Mouse (Mus musculus): ENCODE measurements around the gene Adcy4. TPM values are rescaled to one million over a fixed set of nuclear protein-coding genes. Genes with fewer than 3 reads are reported as not detected.

Adcy4 gene
- polyA plus RNA-seq, 1 experiment from 2014 or later: 8.9 TPM

GRCm38 (mm10) chr14:55747051-55747847, 36.6 kb downstream of the Adcy4 start:
- WGBS: 91% methylated on average over 10 of the region's 10 CpGs
- Histone ChIP-seq H3K4me3 (ENCODE audit: low read depth, low read length) (no peak overlapping the region), H3K4me2 (ENCODE audit: low read depth) (no peak overlapping the region), H3K4me1 (ENCODE audit: control insufficient read depth, insufficient read depth, low read length) (peaks cover 12% of the 10 kb centered on the region), H3K27ac (ENCODE audit: low read depth, low read length) (no peak overlapping the region), H3K9me3 (ENCODE audit: control insufficient read depth, low read length) (no peaks in the 10 kb centered on the region), H3K36me3 (ENCODE audit: control insufficient read depth, insufficient read depth, low read length) (peaks cover 9% of the 10 kb centered on the region), H3K27me3 (ENCODE audit: control insufficient read depth, insufficient read depth, low read length) (no peaks in the 10 kb centered on the region), H3K9ac (ENCODE audit: low read length) (no peak overlapping the region)
- DNase-seq (ENCODE audit: low spot score) (no peak), ATAC-seq (ENCODE audit: insufficient read depth, low FRiP score, low TSS enrichment) (no peak)

GRCm38 (mm10) chr14:55745861-55746237, 38.0 kb downstream of the Adcy4 start:
- no peak for DNase-seq (ENCODE audit: low spot score)
- H3K27me3 ChIP-seq (ENCODE audit: control insufficient read depth, insufficient read depth, low read length): no peaks in the 10 kb centered on the region
- peak overlapping the region; percentile 93 for H3K4me2 ChIP-seq (ENCODE audit: low read depth)
- H3K9ac ChIP-seq (ENCODE audit: low read length): peak overlapping the region; percentile 79
- WGBS: 1% methylated on average over 31 of the region's 31 CpGs
- 0 out of 2 replicates have a peak overlapping the region, but pooled peaks have one; percentile 53 for H3K27ac ChIP-seq (ENCODE audit: low read depth, low read length)
- peak overlapping the region; percentile 90 for H3K4me3 ChIP-seq (ENCODE audit: low read depth, low read length)
- H3K9me3 ChIP-seq (ENCODE audit: control insufficient read depth, low read length): no peaks in the 10 kb centered on the region
- ATAC-seq (ENCODE audit: insufficient read depth, low FRiP score, low TSS enrichment): no peak
- H3K36me3 ChIP-seq (ENCODE audit: control insufficient read depth, insufficient read depth, low read length): peaks cover 6% of the 10 kb centered on the region
- H3K4me1 ChIP-seq (ENCODE audit: control insufficient read depth, insufficient read depth, low read length): peaks cover 12% of the 10 kb centered on the region

- peak within 1 kb of the TSS; percentile 90 for H3K4me3 ChIP-seq (ENCODE audit: low read depth, low read length)
- peaks cover 4% of the 10 kb centered on the region; the same call in 1 of the 2 replicates for H3K36me3 ChIP-seq (ENCODE audit: control insufficient read depth, insufficient read depth, low read length)
- 3% methylated on average over 48 of the region's 48 CpGs for WGBS
- H3K9ac ChIP-seq (ENCODE audit: low read length): peak within 1 kb of the TSS; percentile 79
- peaks cover 12% of the 10 kb centered on the region for H3K4me1 ChIP-seq (ENCODE audit: control insufficient read depth, insufficient read depth, low read length)
- no peaks in the 10 kb centered on the region for H3K9me3 ChIP-seq (ENCODE audit: control insufficient read depth, low read length)
- ATAC-seq (ENCODE audit: insufficient read depth, low FRiP score, low TSS enrichment): peak; percentile 74
- H3K4me2 ChIP-seq (ENCODE audit: low read depth): peak within 1 kb of the TSS; percentile 93
- no peaks in the 10 kb centered on the region for H3K27me3 ChIP-seq (ENCODE audit: control insufficient read depth, insufficient read depth, low read length)
- H3K27ac ChIP-seq (ENCODE audit: low read depth, low read length): 0 out of 2 replicates have a peak within 1 kb of the TSS, but pooled peaks have one; percentile 53
- peak; percentile 85 for DNase-seq (ENCODE audit: low spot score)
These were observed 38.6 kb downstream of the Adcy4 start, which contains the start of the genes Dhrs1 and Nop9 for GRCm38 (mm10) chr14:55745180-55745860. Gene Dhrs1, minus strand, starts transcription at chr14:55745690. Gene Nop9, plus strand, starts transcription at chr14:55745693.

DNA sequence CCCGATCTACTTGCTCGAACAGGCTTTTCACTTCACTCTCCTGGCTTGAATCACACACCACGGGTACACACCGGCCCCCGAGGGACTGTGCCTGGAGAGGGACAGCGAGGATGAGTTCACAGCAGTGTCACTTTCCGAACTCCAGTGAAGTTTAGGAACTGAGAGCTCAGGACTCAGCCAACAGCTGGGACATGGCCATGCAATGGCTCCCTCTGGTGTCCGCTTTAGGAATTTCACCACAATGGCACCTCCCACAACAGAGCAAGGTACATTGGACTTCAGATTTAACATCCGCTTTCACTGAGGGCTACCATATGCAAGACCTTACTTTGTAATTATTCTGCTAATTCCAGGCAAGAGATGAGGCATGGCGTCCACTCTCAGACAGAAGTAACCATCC, 40.2 kb downstream of the Adcy4 start:
- Histone ChIP-seq H3K36me3 (ENCODE audit: control insufficient read depth, insufficient read depth, low read length) (no peaks in the 10 kb centered on the region), H3K9me3 (ENCODE audit: control insufficient read depth, low read length) (no peaks in the 10 kb centered on the region), H3K27ac (ENCODE audit: low read depth, low read length) (no peak overlapping the region), H3K9ac (ENCODE audit: low read length) (no peak overlapping the region), H3K4me1 (ENCODE audit: control insufficient read depth, insufficient read depth, low read length) (peaks cover 12% of the 10 kb centered on the region), H3K27me3 (ENCODE audit: control insufficient read depth, insufficient read depth, low read length) (no peaks in the 10 kb centered on the region), H3K4me3 (ENCODE audit: low read depth, low read length) (no peak overlapping the region), H3K4me2 (ENCODE audit: low read depth) (no peak overlapping the region)
- DNase-seq (ENCODE audit: low spot score) (peak; percentile 84), ATAC-seq (ENCODE audit: insufficient read depth, low FRiP score, low TSS enrichment) (peak; percentile 64; the same call in 1 of the 2 replicates)
- WGBS: 22% methylated on average over 10 of the region's 10 CpGs

- H3K27me3 ChIP-seq (ENCODE audit: control insufficient read depth, insufficient read depth, low read length): no peaks in the 10 kb centered on the region
- ATAC-seq (ENCODE audit: insufficient read depth, low FRiP score, low TSS enrichment) (no peak), DNase-seq (ENCODE audit: low spot score) (no peak)
- no peak overlapping the region for H3K4me2 ChIP-seq (ENCODE audit: low read depth)
- H3K9ac ChIP-seq (ENCODE audit: low read length): no peak overlapping the region
- no peaks in the 10 kb centered on the region for H3K36me3 ChIP-seq (ENCODE audit: control insufficient read depth, insufficient read depth, low read length)
- H3K4me1 ChIP-seq (ENCODE audit: control insufficient read depth, insufficient read depth, low read length): no peaks in the 10 kb centered on the region
- H3K4me3 ChIP-seq (ENCODE audit: low read depth, low read length): no peak overlapping the region
- H3K9me3 ChIP-seq (ENCODE audit: control insufficient read depth, low read length): no peaks in the 10 kb centered on the region
- 89% methylated on average over 9 of the region's 9 CpGs for WGBS
- H3K27ac ChIP-seq (ENCODE audit: low read depth, low read length): no peak overlapping the region
These were observed 46.7 kb downstream of the Adcy4 start for GRCm38 (mm10) chr14:55737086-55737687.

GRCm38 (mm10) chr14:55735758-55736157, 48.1 kb downstream of the Adcy4 start:
- DNase-seq (ENCODE audit: low spot score): no peak
- H3K9ac ChIP-seq (ENCODE audit: low read length): no peak overlapping the region
- no peaks in the 10 kb centered on the region for H3K27me3 ChIP-seq (ENCODE audit: control insufficient read depth, insufficient read depth, low read length)
- no peak for ATAC-seq (ENCODE audit: insufficient read depth, low FRiP score, low TSS enrichment)
- no peaks in the 10 kb centered on the region for H3K36me3 ChIP-seq (ENCODE audit: control insufficient read depth, insufficient read depth, low read length)
- no peak overlapping the region for H3K4me3 ChIP-seq (ENCODE audit: low read depth, low read length)
- H3K4me2 ChIP-seq (ENCODE audit: low read depth): no peak overlapping the region
- no peak overlapping the region for H3K27ac ChIP-seq (ENCODE audit: low read depth, low read length)
- no peaks in the 10 kb centered on the region for H3K9me3 ChIP-seq (ENCODE audit: control insufficient read depth, low read length)
- WGBS: 86% methylated on average over 4 of the region's 4 CpGs
- H3K4me1 ChIP-seq (ENCODE audit: control insufficient read depth, insufficient read depth, low read length): no peaks in the 10 kb centered on the region

DNA sequence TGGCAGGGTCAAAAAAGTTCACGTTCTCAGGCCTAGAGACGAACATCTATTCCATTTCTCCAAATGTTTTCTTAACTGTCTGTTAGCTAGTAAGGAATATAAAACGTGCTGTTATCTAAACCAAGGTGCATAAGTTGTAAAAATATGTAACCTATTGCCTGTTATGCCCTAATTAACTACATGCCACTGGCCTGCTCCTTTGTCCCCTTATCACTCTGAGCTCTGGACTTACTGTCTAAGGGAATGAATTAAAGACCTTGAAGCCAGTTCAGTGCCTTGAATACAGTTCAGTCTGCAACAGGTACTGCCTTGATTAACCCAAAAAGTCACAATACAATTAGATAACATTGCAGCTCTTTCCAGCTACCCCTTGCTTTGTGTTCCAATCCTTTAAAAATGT, 48.6 kb downstream of the Adcy4 start:
- DNase-seq (ENCODE audit: low spot score) (no peak), ATAC-seq (ENCODE audit: insufficient read depth, low FRiP score, low TSS enrichment) (no peak)
- 77% methylated on average over 3 of the region's 3 CpGs for WGBS
- Histone ChIP-seq H3K36me3 (ENCODE audit: control insufficient read depth, insufficient read depth, low read length) (no peaks in the 10 kb centered on the region), H3K4me3 (ENCODE audit: low read depth, low read length) (no peak overlapping the region), H3K4me2 (ENCODE audit: low read depth) (no peak overlapping the region), H3K4me1 (ENCODE audit: control insufficient read depth, insufficient read depth, low read length) (no peaks in the 10 kb centered on the region), H3K9me3 (ENCODE audit: control insufficient read depth, low read length) (no peaks in the 10 kb centered on the region), H3K27me3 (ENCODE audit: control insufficient read depth, insufficient read depth, low read length) (no peaks in the 10 kb centered on the region), H3K27ac (ENCODE audit: low read depth, low read length) (no peak overlapping the region), H3K9ac (ENCODE audit: low read length) (no peak overlapping the region)

- no peak overlapping the region for H3K9ac ChIP-seq (ENCODE audit: low read length)
- no peaks in the 10 kb centered on the region for H3K27me3 ChIP-seq (ENCODE audit: control insufficient read depth, insufficient read depth, low read length)
- H3K4me2 ChIP-seq (ENCODE audit: low read depth): no peak overlapping the region
- no peak overlapping the region for H3K4me3 ChIP-seq (ENCODE audit: low read depth, low read length)
- 75% methylated on average over 7 of the region's 7 CpGs for WGBS
- H3K36me3 ChIP-seq (ENCODE audit: control insufficient read depth, insufficient read depth, low read length): no peaks in the 10 kb centered on the region
- no peaks in the 10 kb centered on the region for H3K9me3 ChIP-seq (ENCODE audit: control insufficient read depth, low read length)
- H3K4me1 ChIP-seq (ENCODE audit: control insufficient read depth, insufficient read depth, low read length): no peaks in the 10 kb centered on the region
- ATAC-seq (ENCODE audit: insufficient read depth, low FRiP score, low TSS enrichment) (no peak), DNase-seq (ENCODE audit: low spot score) (no peak)
- no peak overlapping the region for H3K27ac ChIP-seq (ENCODE audit: low read depth, low read length)
These were observed 49.0 kb downstream of the Adcy4 start for GRCm38 (mm10) chr14:55734869-55735268.

Data from neural tube, embryonic 11.5 days (tissue).